Mouse (Mus musculus) layer of hippocampus, adult 2 months (tissue): ENCODE measurements around the gene Zbtb48. TPM values are rescaled to one million over a fixed set of nuclear protein-coding genes. Genes with fewer than 3 reads are reported as not detected.
"Not testable (repeated sequence)": the region's sequence is repeated elsewhere in the genome, so short reads cannot be mapped to it uniquely, and the experiment has no call there.

Experiments used
- DNase-seq, 2 experiments: peaks; one replicate each; pipeline ENCODE4 v3.0.0; 2022; ENCODE audit warnings: low spot score in 2 of 2
- H3K27ac ChIP-seq: fragments of 200-600 bp; 2 replicates; pipeline ENCODE4 v1.8.1; 2022
- H3K4me3 ChIP-seq: fragments of 200-600 bp; 2 replicates; pipeline ENCODE4 v1.8.1; 2022; ENCODE audit warnings: mild to moderate bottlenecking
- CTCF ChIP-seq: fragments of 200-600 bp; conservative IDR thresholded peaks from 2 replicates; pipeline ENCODE4 v1.8.1; 2022; ENCODE audit warnings: antibody characterized with exemption, mild to moderate bottlenecking, moderate library complexity
- total RNA-seq, 2 experiments: library from RNA; stranded (reverse); gene quantifications; 2 replicates each; pipeline ENCODE4 v1.2.3; 2021

The Zbtb48 gene
- total RNA-seq, 2 experiments from 2014 or later: 12.7 to 16.9 TPM

- DNase-seq: no peak
- no peak overlapping the region for H3K27ac ChIP-seq
- no peak for TF ChIP-seq CTCF
- H3K4me3 ChIP-seq: no peak overlapping the region
Measured at GRCm38 (mm10) chr4:152043171-152043570, 15.7 kb upstream of the Zbtb48 start.

GRCm38 (mm10) chr4:152041924-152042641 is 14.6 kb upstream of the Zbtb48 start:
- Histone ChIP-seq H3K27ac (no peak overlapping the region), H3K4me3 (no peak overlapping the region)
- TF ChIP-seq CTCF: no peak
- DNase-seq: no peak

GRCm38 (mm10) chr4:152039831-152040310 is 12.4 kb upstream of the Zbtb48 start:
- H3K4me3 ChIP-seq: peak overlapping the region; percentile 96
- peak overlapping the region; percentile 81 for H3K27ac ChIP-seq
- no peak for TF ChIP-seq CTCF
- no peak for DNase-seq

GRCm38 (mm10) chr4:152038985-152039830 is 11.7 kb upstream of the Zbtb48 start, which contains the start of gene Nol9:
Nol9 (plus strand) TSS chr4:152039321.
- Histone ChIP-seq H3K4me3 (peak within 1 kb of the TSS; percentile 96), H3K27ac (peak within 1 kb of the TSS; percentile 81)
- peak; percentile 99 for TF ChIP-seq CTCF
- peak; percentile 87 to 96 for DNase-seq

- H3K4me3 ChIP-seq: peak within 1 kb of the TSS; percentile 96
- peak within 1 kb of the TSS; percentile 81 for H3K27ac ChIP-seq
- no peak for TF ChIP-seq CTCF
- DNase-seq: no peak
Measured at GRCm38 (mm10) chr4:152038225-152038984, 10.9 kb upstream of the Zbtb48 start, which contains the start of gene Tas1r1. Tas1r1 (minus strand) TSS chr4:152038568.

- TF ChIP-seq CTCF: peak; percentile 56
- not testable (repeated sequence) for H3K27ac ChIP-seq, DNase-seq, H3K4me3 ChIP-seq
Measured at GRCm38 (mm10) chr4:152036464-152036863, 9.0 kb upstream of the Zbtb48 start.

GRCm38 (mm10) chr4:152032922-152033321 is 5.5 kb upstream of the Zbtb48 start:
- H3K27ac ChIP-seq: no peak overlapping the region
- DNase-seq: no peak
- H3K4me3 ChIP-seq: no peak overlapping the region
- no peak for TF ChIP-seq CTCF

- Histone ChIP-seq H3K27ac (no peak overlapping the region), H3K4me3 (no peak overlapping the region; the same call in 1 of the 2 replicates)
- TF ChIP-seq CTCF: peak; percentile 54
- no peak for DNase-seq
Measured at GRCm38 (mm10) chr4:152029997-152030396, 2.5 kb upstream of the Zbtb48 start.

GRCm38 (mm10) chr4:152029087-152029486 is 1.6 kb upstream of the Zbtb48 start:
- Histone ChIP-seq H3K27ac (no peak overlapping the region), H3K4me3 (no peak overlapping the region; the same call in 1 of the 2 replicates)
- TF ChIP-seq CTCF: peak; percentile 70
- DNase-seq: no peak

- Histone ChIP-seq H3K4me3 (peak overlapping the region; percentile 85), H3K27ac (no peak overlapping the region)
- no peak for TF ChIP-seq CTCF
- no peak for DNase-seq
Measured at GRCm38 (mm10) chr4:152028456-152028855, 985 bp upstream of the Zbtb48 start.

GRCm38 (mm10) chr4:152026751-152027508 is 541 bp downstream of the Zbtb48 start:
- no peak for TF ChIP-seq CTCF
- H3K27ac ChIP-seq: peak overlapping the region; percentile 92
- peak in 1 of 2 experiments; percentile 30 for DNase-seq
- peak overlapping the region; percentile 85 for H3K4me3 ChIP-seq

GRCm38 (mm10) chr4:152024525-152024924 is 2.9 kb downstream of the Zbtb48 start:
- TF ChIP-seq CTCF: no peak
- Histone ChIP-seq H3K27ac (no peak overlapping the region), H3K4me3 (no peak overlapping the region)
- no peak for DNase-seq
